Mouse (Mus musculus) heart, embryonic 11.5 days (tissue): ENCODE data around the gene Cbarp. TPM values are rescaled to one million over a fixed set of nuclear protein-coding genes. Genes with fewer than 3 reads are reported as not detected.

Source experiments
- ATAC-seq: fragments of 200-750 bp; cut with Nextera tagmentation; replicated peaks from 2 replicates; pipeline ENCODE4 v1.8.0; 2017; ENCODE audit warnings: moderate library complexity; ENCODE audit not compliant: insufficient number of reproducible peaks, low FRiP score, low TSS enrichment
- H3K27ac ChIP-seq: fragments of 300-500 bp; sonication (generic); 2 replicates; pipeline ENCODE4 v1.5.1; 2014; ENCODE audit warnings: mild to moderate bottlenecking, low read depth, low read length
- H3K27me3 ChIP-seq: fragments of 300-500 bp; sonication (generic); 2 replicates; pipeline ENCODE4 v1.6.1; 2014; ENCODE audit warnings: mild to moderate bottlenecking, low read length, mixed read lengths; ENCODE audit not compliant: control insufficient read depth, insufficient read depth
- H3K36me3 ChIP-seq: fragments of 300-500 bp; sonication (generic); 2 replicates; pipeline ENCODE4 v1.6.1; 2014; ENCODE audit warnings: mild to moderate bottlenecking, low read length, moderate library complexity, mixed read lengths; ENCODE audit not compliant: control insufficient read depth, insufficient read depth
- H3K4me1 ChIP-seq: fragments of 300-500 bp; sonication (generic); 2 replicates; pipeline ENCODE4 v1.6.1; 2014; ENCODE audit warnings: low read length; ENCODE audit not compliant: control insufficient read depth, insufficient read depth
- H3K4me2 ChIP-seq: fragments of 300-500 bp; sonication (generic); 2 replicates; pipeline ENCODE4 v1.6.1; 2014; ENCODE audit warnings: mild to moderate bottlenecking, moderate library complexity
- H3K4me3 ChIP-seq: fragments of 300-500 bp; sonication (generic); 2 replicates; pipeline ENCODE4 v1.5.1; 2014; ENCODE audit warnings: low read depth, low read length
- H3K9ac ChIP-seq: fragments of 300-500 bp; sonication (generic); 2 replicates; pipeline ENCODE4 v1.6.1; 2014; ENCODE audit warnings: mild to moderate bottlenecking, low read depth, low read length, moderate library complexity
- H3K9me3 ChIP-seq: fragments of 300-500 bp; sonication (generic); replicated peaks from 2 replicates; pipeline ENCODE4 v1.6.1; 2016; ENCODE audit warnings: low read length; ENCODE audit not compliant: control insufficient read depth
- WGBS: fragments of 180-500 bp; shearing (Covaris S2); extraction: QIAGEN DNeasy Blood & Tissue Kit; methylation state at CpG from one replicate; pipeline ENCODE4 v1.1.7; 2014; ENCODE audit not compliant: insufficient replicate concordance; 5-methylcytosine and 5-hydroxymethylcytosine counted together
- polyA plus RNA-seq: library from polyadenylated mRNA; unstranded; fragments of >200 nt; fragmentation: Nextera tagmentation; extraction: Ambion mirVana; gene quantifications from 2 replicates; pipeline ENCODE4 v1.2.1, GENCODE M21; 2014

Cbarp gene
- polyA plus RNA-seq, 1 experiment from 2014 or later = 2.7 TPM

GRCm38 (mm10) chr10:80150226-80151210, 9.9 kb upstream of the Cbarp start:
- peaks cover 40% of the 10 kb centered on the region for H3K36me3 ChIP-seq
- H3K4me1 ChIP-seq = peaks cover 58% of the 10 kb centered on the region
- no peaks in the 10 kb centered on the region for H3K27me3 ChIP-seq
- H3K4me2 ChIP-seq = peak overlapping the region; percentile 92
- peak overlapping the region; percentile 99 for H3K9ac ChIP-seq
- ATAC-seq = no peak
- under 1% methylated on average over 47 of the region's 71 CpGs for WGBS
- H3K27ac ChIP-seq = peak overlapping the region; percentile 99
- peak overlapping the region; percentile 96 for H3K4me3 ChIP-seq
- H3K9me3 ChIP-seq = no peaks in the 10 kb centered on the region

- peak overlapping the region; percentile 96 for H3K4me3 ChIP-seq
- WGBS = under 1% methylated on average over 85 of the region's 88 CpGs
- H3K4me2 ChIP-seq = peak overlapping the region; percentile 92
- peak overlapping the region; percentile 99 for H3K9ac ChIP-seq
- no peaks in the 10 kb centered on the region for H3K9me3 ChIP-seq
- ATAC-seq = peak; percentile 79
- peak overlapping the region; percentile 99 for H3K27ac ChIP-seq
- peaks cover 54% of the 10 kb centered on the region for H3K4me1 ChIP-seq
- peaks cover 39% of the 10 kb centered on the region for H3K36me3 ChIP-seq
- no peaks in the 10 kb centered on the region for H3K27me3 ChIP-seq
Measured at GRCm38 (mm10) chr10:80149291-80150225, 8.9 kb upstream of the Cbarp start.

GRCm38 (mm10) chr10:80148610-80149290, 8.1 kb upstream of the Cbarp start:
- ATAC-seq = peak; percentile 32
- Histone ChIP-seq H3K36me3 (peaks cover 38% of the 10 kb centered on the region), H3K9ac (peak overlapping the region; percentile 99), H3K4me2 (peak overlapping the region; percentile 92), H3K4me3 (peak overlapping the region; percentile 96), H3K4me1 (peaks cover 49% of the 10 kb centered on the region), H3K27ac (peak overlapping the region; percentile 99), H3K27me3 (no peaks in the 10 kb centered on the region), H3K9me3 (no peaks in the 10 kb centered on the region)
- WGBS = 2% methylated on average over 56 of the region's 57 CpGs

GRCm38 (mm10) chr10:80147719-80148601, 7.3 kb upstream of the Cbarp start, which contains the start of gene Midn:
TSS of gene Midn (plus strand) at chr10:80148272.
- peak; percentile 59 for ATAC-seq
- peak within 1 kb of the TSS; percentile 96 for H3K4me3 ChIP-seq
- peak within 1 kb of the TSS; percentile 99 for H3K9ac ChIP-seq
- no peaks in the 10 kb centered on the region for H3K9me3 ChIP-seq
- peaks cover 31% of the 10 kb centered on the region for H3K36me3 ChIP-seq
- peak within 1 kb of the TSS; percentile 99 for H3K27ac ChIP-seq
- H3K4me1 ChIP-seq = peaks cover 45% of the 10 kb centered on the region
- under 1% methylated on average over 33 of the region's 42 CpGs for WGBS
- H3K27me3 ChIP-seq = no peaks in the 10 kb centered on the region
- peak within 1 kb of the TSS; percentile 92 for H3K4me2 ChIP-seq

- peaks cover 28% of the 10 kb centered on the region for H3K36me3 ChIP-seq
- no peak for ATAC-seq
- peaks cover 42% of the 10 kb centered on the region for H3K4me1 ChIP-seq
- H3K4me3 ChIP-seq = peak overlapping the region; percentile 96
- peak overlapping the region; percentile 99 for H3K27ac ChIP-seq
- no peaks in the 10 kb centered on the region for H3K9me3 ChIP-seq
- no peaks in the 10 kb centered on the region for H3K27me3 ChIP-seq
- WGBS = 47% methylated on average over 5 of the region's 5 CpGs
- H3K4me2 ChIP-seq = peak overlapping the region; percentile 92
- H3K9ac ChIP-seq = peak overlapping the region; percentile 99
Measured at GRCm38 (mm10) chr10:80147146-80147718, 6.6 kb upstream of the Cbarp start.

GRCm38 (mm10) chr10:80146568-80147011, 6.0 kb upstream of the Cbarp start:
- H3K36me3 ChIP-seq = peaks cover 26% of the 10 kb centered on the region
- H3K4me1 ChIP-seq = peaks cover 40% of the 10 kb centered on the region
- no peak for ATAC-seq
- H3K4me2 ChIP-seq = peak overlapping the region; percentile 28
- no peaks in the 10 kb centered on the region for H3K27me3 ChIP-seq
- H3K9me3 ChIP-seq = no peaks in the 10 kb centered on the region
- peak overlapping the region; percentile 2; the same call in 1 of the 2 replicates for H3K4me3 ChIP-seq
- H3K9ac ChIP-seq = peak overlapping the region; percentile 63
- 51% methylated on average over 4 of the region's 4 CpGs for WGBS
- peak overlapping the region; percentile 99 for H3K27ac ChIP-seq

GRCm38 (mm10) chr10:80145896-80146295, 5.3 kb upstream of the Cbarp start:
- Histone ChIP-seq H3K36me3 (peaks cover 23% of the 10 kb centered on the region), H3K4me2 (peak overlapping the region; percentile 18), H3K4me3 (peak overlapping the region; percentile 8; the same call in 1 of the 2 replicates), H3K9ac (peak overlapping the region; percentile 63), H3K4me1 (peaks cover 40% of the 10 kb centered on the region), H3K9me3 (no peaks in the 10 kb centered on the region), H3K27me3 (no peaks in the 10 kb centered on the region), H3K27ac (peak overlapping the region; percentile 99)
- no peak for ATAC-seq
- WGBS = 80% methylated on average over 6 of the region's 6 CpGs
